Mouse (Mus musculus): ENCODE data around the gene Capn13.

- TF ChIP-seq CTCF (IDR thresholded peaks at IDR 0.05): no peak
- no peak for TF ChIP-seq POLR2A (IDR thresholded peaks at IDR 0.05; ENCODE audit: insufficient read depth, low read depth, low read length)
These were observed 126.9 kb downstream of the Capn13 start for GRCm38 (mm10) chr17:73273809-73274208.

Data from heart, adult 2 months (tissue).